Mouse (Mus musculus) ES-E14 (cell line): Measurements from ENCODE around the gene Scgn. TPM values are rescaled to one million over a fixed set of nuclear protein-coding genes. Genes with fewer than 3 reads are reported as not detected.

Experiments
- DNase-seq: peaks from one replicate; pipeline ENCODE4 v3.0.0-alpha.2; 2013; ENCODE audit warnings: low read depth, low spot score
- H3K27ac ChIP-seq: 2 replicates; pipeline ENCODE4 v1.5.1; 2012; ENCODE audit warnings: low read depth, mild to moderate bottlenecking, low read length, moderate library complexity, mixed read lengths; ENCODE audit not compliant: poor library complexity, insufficient read depth, severe bottlenecking
- H3K36me3 ChIP-seq: 2 replicates; pipeline ENCODE4 v1.6.1; 2012; ENCODE audit warnings: mild to moderate bottlenecking, low read length, moderate library complexity, mixed read lengths; ENCODE audit not compliant: control insufficient read depth, poor library complexity, insufficient read depth, severe bottlenecking
- H3K4me1 ChIP-seq, 2 experiments: fragments of 150-350 bp in 1 of 2; sonication (generic) in 1 of 2; 2 replicates each; pipeline ENCODE4 v1.6.1; 2012; ENCODE audit warnings: low read length in 2 of 2, mild to moderate bottlenecking in 1 of 2, mixed read lengths in 1 of 2; ENCODE audit not compliant: control insufficient read depth in 2 of 2, insufficient read depth in 2 of 2, poor library complexity in 1 of 2
- H3K4me3 ChIP-seq, 2 experiments: fragments of 150-350 bp in 1 of 2; sonication (generic) in 1 of 2; 2 replicates each; pipeline ENCODE4 v1.5.1; 2012; ENCODE audit warnings: low read length in 2 of 2, low read depth in 1 of 2, mild to moderate bottlenecking in 1 of 2, mixed read lengths in 1 of 2; ENCODE audit not compliant: insufficient read depth in 1 of 2, poor library complexity in 1 of 2, severe bottlenecking in 1 of 2
- H3K9ac ChIP-seq: 2 replicates; pipeline ENCODE4 v1.6.1; 2012; ENCODE audit warnings: low read depth, mild to moderate bottlenecking, low read length, mixed read lengths; ENCODE audit not compliant: poor library complexity, insufficient read depth, severe bottlenecking
- H3K9me3 ChIP-seq: fragments of 150-350 bp; sonication (generic); 2 replicates; pipeline ENCODE4 v1.6.1; 2012; ENCODE audit warnings: low read depth, mild to moderate bottlenecking, low read length; ENCODE audit not compliant: control insufficient read depth, insufficient read depth
- CHD2 ChIP-seq: IDR thresholded peaks from 2 replicates; pipeline ENCODE4 v1.6.1; 2014; ENCODE audit warnings: mild to moderate bottlenecking, low read depth, low read length, inconsistent platforms
- HCFC1 ChIP-seq: IDR thresholded peaks from 2 replicates; pipeline ENCODE4 v1.6.1; 2012; ENCODE audit warnings: low read length, inconsistent platforms, borderline replicate concordance; ENCODE audit not compliant: insufficient read depth
- MAFK ChIP-seq: IDR thresholded peaks from 2 replicates; pipeline ENCODE4 v1.6.1; 2014; ENCODE audit warnings: mild to moderate bottlenecking, low read depth, low read length, inconsistent platforms; ENCODE audit not compliant: insufficient read depth
- ZC3H11A ChIP-seq: IDR thresholded peaks from 2 replicates; pipeline ENCODE4 v1.6.1; 2012; ENCODE audit warnings: low read depth, mild to moderate bottlenecking, inconsistent platforms, low read length, borderline replicate concordance
- ZNF384 ChIP-seq: IDR thresholded peaks from 2 replicates; pipeline ENCODE4 v1.6.1; 2012; ENCODE audit warnings: low read depth, low read length, inconsistent platforms
- in situ Hi-C, 2 experiments: fragments of 600-800 bp; cut with MboI; formaldehyde crosslinking; loops; one replicate each; pipeline ENCODE4 v1.15.1; 2025; ENCODE audit warnings: low sequenced_read_pairs in 2 of 2, inconsistent platforms in 1 of 2; ENCODE audit not compliant: unreplicated experiment in 2 of 2
- total RNA-seq: library from RNA; depleted of rRNA; stranded (reverse); fragments of 300-350 nt; gene quantifications from 2 replicates; pipeline ENCODE4 v1.2.3, GENCODE M21; 2012

The Scgn gene
- total RNA-seq, 1 experiment, result not detected

- Histone ChIP-seq H3K9ac (no peak overlapping the region), H3K9me3 (no peaks in the 10 kb centered on the region), H3K27ac (no peak overlapping the region), H3K36me3 (no peaks in the 10 kb centered on the region), H3K4me3 (no peak overlapping the region), H3K4me1 (peaks cover 0 to 2% of the 10 kb centered on the region in 2 experiments; a peak in 1 of 4 replicates)
- no peak for TF ChIP-seq ZNF384
- no peak for TF ChIP-seq ZC3H11A
- DNase-seq, result no peak
- in situ Hi-C loops, result no loop called here
Observed at GRCm38 (mm10) chr13:23985130-23985529, 5.9 kb downstream of the Scgn start.

GRCm38 (mm10) chr13:23972271-23972670, 18.7 kb downstream of the Scgn start:
- Histone ChIP-seq H3K27ac (no peak overlapping the region), H3K9me3 (no peaks in the 10 kb centered on the region), H3K4me1 (no peaks in the 10 kb centered on the region), H3K36me3 (no peaks in the 10 kb centered on the region), H3K9ac (no peak overlapping the region), H3K4me3 (no peak overlapping the region)
- no peak for TF ChIP-seq HCFC1
- no peak for DNase-seq
- in situ Hi-C loops, result no loop called here

- in situ Hi-C loops, result no loop called here
- Histone ChIP-seq H3K4me3 (no peak overlapping the region), H3K36me3 (no peaks in the 10 kb centered on the region), H3K9me3 (no peaks in the 10 kb centered on the region), H3K4me1 (no peaks in the 10 kb centered on the region), H3K9ac (no peak overlapping the region), H3K27ac (no peak overlapping the region)
- TF ChIP-seq CHD2 (no peak), ZNF384 (no peak), MAFK (no peak), ZC3H11A (no peak), HCFC1 (no peak)
- no peak for DNase-seq
Observed at GRCm38 (mm10) chr13:23971870-23972269, 19.1 kb downstream of the Scgn start.

GRCm38 (mm10) chr13:23964909-23965308, 26.1 kb downstream of the Scgn start:
- DNase-seq, result no peak
- no peak overlapping the region for H3K4me3 ChIP-seq
- TF ChIP-seq MAFK, result no peak
- no peak overlapping the region for H3K9ac ChIP-seq
- no peaks in the 10 kb centered on the region for H3K36me3 ChIP-seq
- no peaks in the 10 kb centered on the region for H3K4me1 ChIP-seq
- H3K27ac ChIP-seq, result no peak overlapping the region
- no peaks in the 10 kb centered on the region for H3K9me3 ChIP-seq
- in situ Hi-C loops, result no loop called here

GRCm38 (mm10) chr13:23959776-23960175, 31.2 kb downstream of the Scgn start:
- no peak overlapping the region for H3K9ac ChIP-seq

More at GRCm38 (mm10) chr13:23959776-23960175, 31.2 kb downstream of the Scgn start:
- no peaks in the 10 kb centered on the region for H3K36me3 ChIP-seq
- DNase-seq, result no peak
- in situ Hi-C loops, result no loop called here
- no peaks in the 10 kb centered on the region for H3K4me1 ChIP-seq
- no peak overlapping the region for H3K4me3 ChIP-seq
- TF ChIP-seq MAFK (no peak), ZNF384 (no peak), HCFC1 (no peak), CHD2 (no peak), ZC3H11A (no peak)
- no peaks in the 10 kb centered on the region for H3K9me3 ChIP-seq
- no peak overlapping the region for H3K27ac ChIP-seq
